Mouse (Mus musculus): ENCODE measurements at regions not wholly inside any gene's neighbourhood (a gene's known extent, or its start where the extent isn't known, plus 50 kb on each side); places are given as distances from the start of the nearest gene placed in this dataset.

GRCm38 (mm10) chr4:54469176-54469575 is 475.7 kb upstream of the Zfp462 start:
- no peak for ATAC-seq (ENCODE audit: low FRiP score, low read depth)
- Histone ChIP-seq H3K27me3 (no peaks in the 10 kb centered on the region), H3K9me3 (no peaks in the 10 kb centered on the region), H3K27ac (replicated peaks) (no peak overlapping the region), H3K4me3 (no peak overlapping the region), H3K36me3 (no peaks in the 10 kb centered on the region), H3K4me2 (replicated peaks) (no peak overlapping the region), H3K9ac (replicated peaks) (no peak overlapping the region), H3K4me1 (no peaks in the 10 kb centered on the region)
- 77% methylated on average over 2 of the region's 2 CpGs for WGBS

- 65% methylated on average over 13 of the region's 13 CpGs for WGBS
- Histone ChIP-seq H3K36me3 (no peaks in the 10 kb centered on the region), H3K9ac (replicated peaks) (no peak overlapping the region), H3K4me3 (no peak overlapping the region), H3K27me3 (no peaks in the 10 kb centered on the region), H3K9me3 (no peaks in the 10 kb centered on the region), H3K4me2 (replicated peaks) (no peak overlapping the region), H3K4me1 (no peaks in the 10 kb centered on the region), H3K27ac (replicated peaks) (no peak overlapping the region)
- no peak for ATAC-seq (ENCODE audit: low FRiP score, low read depth)
Observed at GRCm38 (mm10) chr4:54470022-54471008, 474.5 kb upstream of the Zfp462 start.

- no peak overlapping the region for H3K9ac ChIP-seq (replicated peaks)
- no peak overlapping the region for H3K4me3 ChIP-seq
- H3K27ac ChIP-seq (replicated peaks), result no peak overlapping the region
- H3K4me2 ChIP-seq (replicated peaks), result no peak overlapping the region
- no peaks in the 10 kb centered on the region for H3K4me1 ChIP-seq
- 71% methylated on average over 1 of the region's 1 CpGs for WGBS
- H3K36me3 ChIP-seq, result no peaks in the 10 kb centered on the region
- no peaks in the 10 kb centered on the region for H3K27me3 ChIP-seq
- no peak for ATAC-seq (ENCODE audit: low FRiP score, low read depth)
- H3K9me3 ChIP-seq, result no peaks in the 10 kb centered on the region
Observed at GRCm38 (mm10) chr4:54471009-54471408, 473.8 kb upstream of the Zfp462 start.

- no peak overlapping the region for H3K9ac ChIP-seq (replicated peaks)
- no peaks in the 10 kb centered on the region for H3K9me3 ChIP-seq
- H3K27me3 ChIP-seq, result no peaks in the 10 kb centered on the region
- H3K4me1 ChIP-seq, result no peaks in the 10 kb centered on the region
- H3K4me3 ChIP-seq, result no peak overlapping the region
- no peak overlapping the region for H3K4me2 ChIP-seq (replicated peaks)
- no peak for ATAC-seq (ENCODE audit: low FRiP score, low read depth)
- 85% methylated on average over 2 of the region's 2 CpGs for WGBS
- H3K36me3 ChIP-seq, result no peaks in the 10 kb centered on the region
- H3K27ac ChIP-seq (replicated peaks), result no peak overlapping the region
Observed at GRCm38 (mm10) chr4:54481766-54482165, 463.1 kb upstream of the Zfp462 start.

- WGBS, result 86% methylated on average over 6 of the region's 6 CpGs
- no peaks in the 10 kb centered on the region for H3K36me3 ChIP-seq
- no peak overlapping the region for H3K27ac ChIP-seq (replicated peaks)
- H3K4me1 ChIP-seq, result no peaks in the 10 kb centered on the region
- no peak overlapping the region for H3K4me3 ChIP-seq
- H3K4me2 ChIP-seq (replicated peaks), result no peak overlapping the region
- no peak overlapping the region for H3K9ac ChIP-seq (replicated peaks)
- ATAC-seq (ENCODE audit: low FRiP score, low read depth), result no peak
- H3K9me3 ChIP-seq, result no peaks in the 10 kb centered on the region
- H3K27me3 ChIP-seq, result no peaks in the 10 kb centered on the region
Observed at GRCm38 (mm10) chr4:54493074-54493473, 451.8 kb upstream of the Zfp462 start.

- 95% methylated on average over 2 of the region's 2 CpGs for WGBS
- Histone ChIP-seq H3K4me1 (no peaks in the 10 kb centered on the region), H3K27me3 (no peaks in the 10 kb centered on the region), H3K4me2 (replicated peaks) (no peak overlapping the region), H3K36me3 (no peaks in the 10 kb centered on the region), H3K9me3 (no peaks in the 10 kb centered on the region), H3K4me3 (no peak overlapping the region), H3K9ac (replicated peaks) (no peak overlapping the region), H3K27ac (replicated peaks) (no peak overlapping the region)
- ATAC-seq (ENCODE audit: low FRiP score, low read depth), result no peak
Observed at GRCm38 (mm10) chr4:54497312-54497994, 447.4 kb upstream of the Zfp462 start.

GRCm38 (mm10) chr4:54515934-54516333 is 428.9 kb upstream of the Zfp462 start:
- WGBS, result 83% methylated on average over 1 of the region's 1 CpGs

GRCm38 (mm10) chr4:54523283-54523682 is 421.6 kb upstream of the Zfp462 start:
- H3K27ac ChIP-seq (replicated peaks), result no peak overlapping the region
- H3K4me2 ChIP-seq (replicated peaks), result no peak overlapping the region
- no peak overlapping the region for H3K9ac ChIP-seq (replicated peaks)
- no peak for ATAC-seq (ENCODE audit: low FRiP score, low read depth)
- no peaks in the 10 kb centered on the region for H3K27me3 ChIP-seq
- H3K4me1 ChIP-seq, result no peaks in the 10 kb centered on the region
- H3K4me3 ChIP-seq, result no peak overlapping the region
- H3K9me3 ChIP-seq, result no peaks in the 10 kb centered on the region
- 83% methylated on average over 5 of the region's 5 CpGs for WGBS
- no peaks in the 10 kb centered on the region for H3K36me3 ChIP-seq

More at GRCm38 (mm10) chr4:54515934-54516333, 428.9 kb upstream of the Zfp462 start:
- Histone ChIP-seq H3K4me1 (no peaks in the 10 kb centered on the region), H3K9me3 (no peaks in the 10 kb centered on the region), H3K27ac (replicated peaks) (no peak overlapping the region), H3K4me3 (no peak overlapping the region), H3K9ac (replicated peaks) (no peak overlapping the region), H3K27me3 (no peaks in the 10 kb centered on the region), H3K4me2 (replicated peaks) (no peak overlapping the region), H3K36me3 (no peaks in the 10 kb centered on the region)
- no peak for ATAC-seq (ENCODE audit: low FRiP score, low read depth)

GRCm38 (mm10) chr4:54526003-54526586 is 418.8 kb upstream of the Zfp462 start:
- Histone ChIP-seq H3K27me3 (no peaks in the 10 kb centered on the region), H3K9ac (replicated peaks) (no peak overlapping the region)

GRCm38 (mm10) chr4:54527660-54528059 is 417.2 kb upstream of the Zfp462 start:
- no peak overlapping the region for H3K4me2 ChIP-seq (replicated peaks)
- no peaks in the 10 kb centered on the region for H3K4me1 ChIP-seq
- H3K9me3 ChIP-seq, result no peaks in the 10 kb centered on the region
- no peaks in the 10 kb centered on the region for H3K36me3 ChIP-seq
- no peak for ATAC-seq (ENCODE audit: low FRiP score, low read depth)
- H3K27ac ChIP-seq (replicated peaks), result no peak overlapping the region
- no peak overlapping the region for H3K9ac ChIP-seq (replicated peaks)
- WGBS, result 94% methylated on average over 2 of the region's 2 CpGs
- no peak overlapping the region for H3K4me3 ChIP-seq
- H3K27me3 ChIP-seq, result no peaks in the 10 kb centered on the region

More at GRCm38 (mm10) chr4:54526003-54526586, 418.8 kb upstream of the Zfp462 start:
- no peak for ATAC-seq (ENCODE audit: low FRiP score, low read depth)
- Histone ChIP-seq H3K4me2 (replicated peaks) (no peak overlapping the region), H3K27ac (replicated peaks) (no peak overlapping the region), H3K36me3 (no peaks in the 10 kb centered on the region), H3K4me3 (no peak overlapping the region), H3K4me1 (no peaks in the 10 kb centered on the region), H3K9me3 (no peaks in the 10 kb centered on the region)
- 73% methylated on average over 5 of the region's 5 CpGs for WGBS

- H3K27me3 ChIP-seq, result no peaks in the 10 kb centered on the region
- H3K4me2 ChIP-seq (replicated peaks), result no peak overlapping the region
- peaks cover 16% of the 10 kb centered on the region for H3K4me1 ChIP-seq
- ATAC-seq (ENCODE audit: low FRiP score, low read depth), result no peak
- H3K27ac ChIP-seq (replicated peaks), result no peak overlapping the region
- no peak overlapping the region for H3K4me3 ChIP-seq
- no peaks in the 10 kb centered on the region for H3K36me3 ChIP-seq
- WGBS, result 96% methylated on average over 2 of the region's 2 CpGs
- H3K9me3 ChIP-seq, result no peaks in the 10 kb centered on the region
- no peak overlapping the region for H3K9ac ChIP-seq (replicated peaks)
Observed at GRCm38 (mm10) chr4:54531739-54532138, 413.1 kb upstream of the Zfp462 start.

GRCm38 (mm10) chr4:54533846-54534245 is 411.0 kb upstream of the Zfp462 start:
- Histone ChIP-seq H3K9ac (replicated peaks) (no peak overlapping the region), H3K36me3 (no peaks in the 10 kb centered on the region), H3K9me3 (no peaks in the 10 kb centered on the region), H3K27me3 (no peaks in the 10 kb centered on the region), H3K4me1 (peaks cover 16% of the 10 kb centered on the region), H3K27ac (replicated peaks) (peak overlapping the region; percentile 70), H3K4me2 (replicated peaks) (no peak overlapping the region), H3K4me3 (no peak overlapping the region)
- ATAC-seq (ENCODE audit: low FRiP score, low read depth), result peak; percentile 94
- WGBS, result 6% methylated on average over 2 of the region's 2 CpGs
